Mouse (Mus musculus): ENCODE measurements at regions not wholly inside any gene's neighbourhood (a gene's known extent, or its start where the extent isn't known, plus 50 kb on each side); places are given as distances from the start of the nearest gene placed in this dataset.

DNA sequence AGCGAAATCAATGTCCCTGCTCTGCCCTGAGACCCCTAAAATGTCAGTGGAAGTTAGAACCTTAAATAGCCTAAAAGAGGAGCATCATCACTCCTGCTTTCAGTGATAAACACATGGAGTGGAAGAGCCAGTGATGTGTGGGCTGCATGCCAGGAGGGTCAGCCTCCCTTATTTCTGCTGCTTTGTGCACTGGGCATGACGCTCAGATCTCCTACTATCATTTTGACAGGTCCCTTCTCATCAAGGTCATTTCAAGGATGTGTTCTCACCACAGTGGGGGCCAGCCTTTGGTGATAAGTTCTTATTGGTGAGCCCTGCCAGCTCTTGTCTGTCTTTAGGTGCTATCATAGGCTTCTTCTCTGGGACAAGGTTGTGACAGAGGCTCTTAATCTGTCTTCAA, 215.5 kb upstream of the Dynlrb2 start:
- no peak for DNase-seq

DNA sequence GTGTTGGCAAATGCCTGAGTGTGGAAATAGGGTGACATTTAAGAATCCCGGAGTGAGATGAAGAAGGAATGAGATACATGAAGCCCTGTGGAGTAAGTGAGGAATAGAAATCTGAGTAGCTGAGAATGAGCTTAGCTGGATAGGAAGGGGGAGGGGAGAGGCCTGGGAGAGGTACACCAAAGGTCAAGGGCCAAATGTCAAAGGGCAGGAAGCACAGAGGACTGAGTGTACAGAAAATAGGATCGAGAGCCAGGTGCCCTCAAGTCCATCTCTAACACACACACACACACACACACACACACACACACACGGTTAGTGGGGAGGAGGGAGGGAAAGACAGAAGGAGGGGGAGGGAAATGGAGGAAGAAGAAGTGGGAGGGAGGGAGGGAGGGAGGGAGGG, 220.8 kb upstream of the Dynlrb2 start:
- no peak for DNase-seq

DNA sequence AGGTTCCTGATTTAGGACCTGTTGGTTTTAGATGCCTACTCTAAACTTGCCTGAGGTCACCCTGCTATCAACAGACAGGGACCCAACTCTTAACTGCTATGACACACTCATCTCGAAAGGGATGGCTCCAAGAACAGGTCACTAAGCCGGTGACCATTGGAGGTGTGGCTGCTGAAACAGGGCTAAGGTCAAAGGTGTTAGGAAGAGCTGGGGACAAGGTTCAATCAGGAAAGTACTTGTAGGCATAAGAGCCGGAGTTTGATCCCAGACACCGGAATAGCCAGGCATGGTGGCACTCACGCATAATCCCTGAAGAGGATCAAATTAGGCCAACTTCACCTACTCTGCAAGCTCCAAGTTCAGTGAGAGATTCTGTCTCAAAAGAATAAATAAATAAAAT, 222.4 kb upstream of the Dynlrb2 start:
- DNase-seq: no peak

DNA sequence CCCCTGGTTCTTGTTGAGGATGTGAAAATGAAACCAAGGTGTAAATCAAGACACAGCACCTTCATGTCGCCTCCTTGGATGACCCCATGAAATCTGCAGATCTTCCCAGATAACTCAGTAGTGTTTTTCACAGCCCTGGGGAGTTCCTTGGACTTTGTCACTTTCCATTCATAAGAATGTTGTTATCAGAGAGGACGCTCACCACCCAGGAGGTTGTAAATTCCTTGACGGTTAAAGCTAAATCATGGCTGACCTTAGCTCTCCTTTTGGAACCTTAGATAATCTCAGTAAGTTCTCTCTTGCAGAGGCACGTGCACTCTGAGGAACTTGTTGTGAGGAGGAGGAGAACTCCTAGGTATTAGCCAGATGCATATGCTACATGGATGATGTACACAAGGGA, 229.8 kb upstream of the Dynlrb2 start:
- no peak for DNase-seq

DNA sequence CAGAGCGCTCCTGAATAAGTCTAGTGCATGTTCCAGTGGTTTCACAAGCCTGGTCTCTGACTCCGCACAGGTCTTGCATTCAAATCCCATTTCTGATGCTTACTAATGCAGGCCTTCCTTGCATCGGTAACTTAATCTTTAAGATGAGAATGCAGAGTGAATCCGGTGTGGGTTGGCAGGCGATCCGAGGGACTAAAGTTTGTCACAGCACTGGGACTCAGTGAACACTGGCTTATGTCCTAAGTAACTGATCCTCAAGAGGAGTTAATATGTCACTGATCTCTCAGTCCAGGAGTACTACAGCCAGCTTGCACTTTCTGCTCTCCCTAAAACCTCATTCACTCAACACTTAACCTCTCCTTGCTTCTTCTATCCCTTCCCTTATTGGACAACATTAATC, 233.5 kb upstream of the Dynlrb2 start:
- no peak for DNase-seq

DNA sequence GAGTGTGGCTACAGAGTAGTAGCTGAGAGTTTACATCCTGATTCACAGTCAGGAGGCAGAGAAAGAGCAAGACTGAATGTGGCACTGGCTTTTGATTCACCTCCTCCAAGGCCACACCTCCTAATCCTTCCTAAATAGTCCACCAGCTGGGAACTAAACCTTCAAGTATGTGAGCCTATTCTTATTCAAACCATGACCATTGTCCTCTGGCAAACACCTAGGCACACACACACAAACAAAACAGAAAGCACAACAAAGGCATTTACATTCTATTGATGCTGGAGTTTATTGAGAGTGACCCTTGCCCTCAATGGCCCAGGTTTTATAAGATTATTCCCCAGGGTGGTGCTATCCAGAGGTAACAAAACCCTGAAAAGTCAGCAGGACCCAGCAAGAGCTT, 235.4 kb upstream of the Dynlrb2 start:
- no peak for DNase-seq

DNA sequence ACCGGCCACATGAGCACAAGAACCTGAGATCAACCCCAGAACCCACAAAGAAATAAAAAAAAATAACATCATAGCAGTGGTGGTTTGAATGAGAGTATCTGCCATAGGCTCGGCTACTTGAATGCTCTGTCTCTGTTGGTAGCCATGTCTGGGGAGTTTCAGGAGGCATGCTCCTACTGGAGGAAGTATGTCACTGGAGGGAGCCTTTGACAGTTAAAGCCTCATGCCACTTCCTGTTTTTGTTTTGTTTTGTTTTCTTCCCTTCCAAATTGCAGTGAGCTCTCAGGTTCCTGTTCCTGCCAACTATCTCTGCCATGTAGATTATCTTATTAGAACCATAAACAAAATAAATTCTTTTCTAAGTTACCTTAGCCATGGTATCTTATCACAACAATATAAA, 236.1 kb upstream of the Dynlrb2 start:
- DNase-seq: no peak

DNA sequence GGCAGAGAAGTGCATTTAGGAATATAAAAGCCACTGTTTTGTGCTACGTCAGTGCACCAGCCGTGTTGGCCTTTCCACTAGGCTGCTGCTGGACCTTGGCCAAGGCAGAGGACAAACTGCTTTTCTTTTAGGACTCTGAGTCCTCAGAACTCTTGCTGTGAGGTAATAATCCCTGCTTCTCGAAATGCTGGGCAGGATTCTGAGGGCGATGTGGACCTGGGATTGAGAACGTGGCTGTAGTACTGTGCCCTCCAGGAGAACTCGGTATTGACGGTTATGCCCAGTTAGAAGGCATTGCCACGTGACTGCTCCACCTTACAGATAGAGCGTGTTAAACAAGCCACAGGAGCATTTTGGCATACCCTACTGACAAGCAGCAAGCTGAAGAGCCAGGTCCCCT, 236.6 kb upstream of the Dynlrb2 start:
- no peak for DNase-seq

DNA sequence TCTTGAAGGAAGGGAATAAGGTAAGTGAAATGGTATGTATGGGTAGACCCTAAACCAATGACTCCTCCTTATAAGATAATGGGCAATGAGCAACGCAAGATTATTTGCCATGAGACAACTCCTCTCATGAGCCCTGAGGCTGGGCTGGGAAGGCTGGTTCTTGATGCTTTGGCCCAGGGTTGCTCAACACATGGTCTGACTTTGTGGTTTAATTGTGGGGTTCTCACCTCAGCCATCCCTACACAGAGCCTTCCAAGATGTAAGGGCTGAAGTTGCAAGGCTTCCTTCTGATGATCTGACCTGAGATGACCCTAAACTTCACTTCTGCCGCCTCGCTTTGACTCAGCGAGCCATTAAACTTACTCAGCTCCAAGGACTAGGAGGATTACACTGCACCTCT, 237.8 kb upstream of the Dynlrb2 start:
- no peak for DNase-seq

DNA sequence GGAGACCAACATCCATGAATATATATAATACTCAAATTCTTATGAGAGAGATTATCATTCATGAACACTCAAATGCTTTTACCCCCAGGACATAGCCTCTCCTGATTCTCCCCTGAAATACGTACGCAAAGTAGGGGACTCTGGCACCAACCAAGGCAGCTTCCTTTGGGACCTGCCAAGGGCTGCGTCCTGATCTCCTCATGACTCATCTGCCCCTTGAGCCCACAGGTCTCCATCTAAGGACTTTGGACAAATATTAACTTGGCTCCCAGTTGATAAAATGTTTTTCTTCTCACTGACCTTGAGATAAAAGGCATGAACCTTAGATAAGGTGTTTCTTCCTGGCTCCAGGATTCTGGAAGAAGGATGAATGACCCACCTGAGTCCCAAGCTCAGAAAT, 239.2 kb upstream of the Dynlrb2 start:
- DNase-seq: no peak

DNA sequence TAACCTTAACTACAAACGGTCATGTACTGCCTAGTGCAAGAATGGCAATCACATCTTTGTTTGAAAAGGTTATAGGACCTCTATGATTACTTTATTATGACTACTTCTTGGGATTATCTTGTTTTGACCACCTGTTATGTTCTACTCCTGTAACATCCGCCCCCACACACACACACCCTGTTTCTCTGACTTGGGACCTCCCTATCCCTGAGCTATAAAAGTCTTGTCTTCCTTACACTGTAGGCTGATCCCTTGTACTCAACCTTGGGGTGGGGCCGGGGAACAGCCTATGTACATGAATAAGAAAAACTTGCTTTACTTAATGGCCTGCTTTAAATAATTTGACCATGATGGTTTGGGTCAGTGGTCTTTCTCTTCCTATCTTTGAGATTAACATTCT, 240.7 kb upstream of the Dynlrb2 start:
- DNase-seq: no peak

DNA sequence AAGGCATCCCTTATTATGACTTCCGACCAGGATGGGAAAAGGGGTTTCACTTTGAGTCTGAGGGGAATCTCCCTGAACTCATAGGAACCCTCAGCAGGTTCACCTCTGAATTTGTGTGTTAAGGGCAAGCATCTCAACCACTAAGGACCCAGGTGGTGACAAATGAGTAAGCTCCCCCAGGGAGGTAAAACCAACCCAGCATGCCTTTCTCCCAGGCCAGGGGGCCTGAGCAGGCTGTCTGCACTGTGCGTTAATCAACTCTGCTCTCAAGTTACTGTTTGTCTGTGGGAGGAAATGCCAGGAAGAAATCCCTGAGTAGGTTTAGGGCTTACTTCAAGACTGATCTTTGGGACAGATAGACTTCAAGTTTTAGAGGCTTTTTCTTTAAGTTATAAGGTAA, 243.5 kb upstream of the Dynlrb2 start:
- DNase-seq: no peak

DNA sequence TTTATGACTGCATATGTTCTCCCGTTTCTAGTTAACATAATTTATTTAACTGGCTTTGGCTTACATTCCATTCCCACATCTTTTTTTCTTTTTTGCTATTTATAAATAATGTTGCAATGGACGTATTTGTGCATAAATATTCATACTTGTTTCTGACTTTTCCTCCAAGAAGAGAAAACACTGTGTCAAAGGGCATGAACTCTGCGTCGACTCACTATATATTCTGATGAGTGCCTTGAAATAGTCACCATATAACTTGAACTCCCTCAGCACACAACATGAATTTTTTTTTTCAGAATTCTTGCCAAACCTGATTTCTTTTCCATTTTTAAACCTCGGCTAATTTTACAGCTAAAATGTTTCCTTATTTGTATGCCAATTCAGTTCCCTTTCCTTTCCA, 249.4 kb upstream of the Dynlrb2 start:
- no peak for DNase-seq

DNA sequence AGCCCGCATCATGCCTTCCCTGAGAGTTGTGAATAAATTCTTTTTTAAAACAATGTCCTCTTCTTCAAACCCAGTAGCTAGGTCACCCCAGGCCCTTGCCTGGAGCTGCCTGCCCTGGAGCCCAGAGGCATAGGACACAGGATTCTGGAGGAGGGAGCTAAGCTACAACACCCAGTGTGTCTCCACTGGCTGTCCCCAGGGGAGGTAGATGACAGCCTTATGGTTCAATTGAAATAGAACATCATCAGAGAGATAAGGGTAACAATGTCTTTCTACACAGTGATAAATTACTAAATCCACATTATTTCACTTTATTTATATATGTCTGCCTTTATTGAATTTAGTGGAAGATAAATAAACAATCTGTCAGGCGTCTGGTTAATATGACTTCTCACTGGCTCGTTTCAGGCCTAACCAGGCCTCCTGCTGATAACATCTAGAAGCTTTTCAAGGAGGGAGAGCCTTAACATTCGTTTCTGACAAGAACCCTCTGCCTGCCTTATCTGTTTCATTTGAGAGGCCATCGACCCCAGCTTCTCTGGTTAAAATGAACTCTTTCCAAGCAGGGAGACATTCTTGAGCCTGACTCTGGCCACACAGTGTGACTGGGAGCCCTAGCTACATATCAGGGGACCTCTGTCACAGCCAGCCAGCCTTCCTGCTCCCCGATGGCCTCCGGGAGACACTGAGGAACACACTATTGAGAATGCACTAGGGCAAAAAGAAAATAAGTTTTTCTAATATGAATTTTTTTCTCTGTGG, 252.1 kb upstream of the Dynlrb2 start:
- DNase-seq: no peak

DNA sequence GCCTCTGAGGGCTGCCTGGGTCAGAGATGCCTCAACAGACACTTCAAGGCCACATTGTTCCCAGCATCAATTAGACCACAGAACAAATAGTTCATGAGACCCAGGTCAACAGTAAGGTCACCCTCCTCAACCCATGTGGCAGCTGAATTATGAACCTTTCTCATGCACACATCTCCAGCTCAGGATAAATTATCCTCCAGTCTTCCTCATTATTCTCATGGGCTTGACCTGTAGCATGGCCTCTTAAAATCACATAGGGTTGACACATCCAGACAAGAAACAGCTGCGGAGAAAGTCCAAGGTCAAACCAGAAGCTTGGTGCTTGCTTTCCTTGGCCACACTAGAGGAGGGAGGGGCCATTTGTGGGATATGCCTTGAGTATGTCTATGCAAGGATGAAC, 256.4 kb upstream of the Dynlrb2 start:
- DNase-seq: no peak

DNA sequence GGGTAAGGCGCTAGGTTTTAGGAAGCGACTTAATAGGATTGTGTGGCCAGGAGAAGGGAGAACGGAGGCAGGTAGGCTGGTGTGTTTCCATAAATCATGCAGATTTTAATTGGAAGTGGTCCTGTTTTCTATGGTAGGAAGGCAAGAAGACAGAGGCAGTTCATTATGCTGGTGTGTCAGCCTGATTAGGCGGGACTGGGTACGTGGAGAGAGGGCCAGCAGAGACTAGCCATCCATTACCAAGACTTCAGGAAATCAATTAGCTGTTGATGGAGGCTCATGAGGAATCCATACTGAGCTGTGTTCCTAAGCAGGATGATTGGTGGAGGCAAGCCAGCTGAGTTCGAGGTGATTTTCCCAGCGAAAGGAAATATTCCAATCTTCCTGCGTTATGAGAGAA, 261.3 kb upstream of the Dynlrb2 start:
- no peak for DNase-seq

DNA sequence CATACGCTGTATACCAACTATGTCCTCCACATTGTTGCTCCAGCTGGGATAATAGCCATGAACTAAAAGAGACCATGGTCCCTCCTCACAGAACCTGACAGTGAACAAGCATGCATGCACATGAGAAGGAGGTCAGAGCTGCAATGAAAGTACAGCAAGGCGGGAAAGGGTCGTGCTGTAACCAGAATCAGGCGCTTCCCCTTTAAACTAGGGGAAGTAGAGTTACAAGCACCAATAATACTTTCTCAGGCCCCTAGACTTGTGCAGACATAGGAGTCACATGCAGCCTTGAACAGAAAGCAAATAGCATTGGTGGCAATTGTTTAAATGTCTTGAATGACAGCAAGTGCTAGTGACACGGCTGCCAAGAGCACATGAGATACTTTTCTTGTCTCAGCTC, 261.8 kb upstream of the Dynlrb2 start:
- no peak for DNase-seq

DNA sequence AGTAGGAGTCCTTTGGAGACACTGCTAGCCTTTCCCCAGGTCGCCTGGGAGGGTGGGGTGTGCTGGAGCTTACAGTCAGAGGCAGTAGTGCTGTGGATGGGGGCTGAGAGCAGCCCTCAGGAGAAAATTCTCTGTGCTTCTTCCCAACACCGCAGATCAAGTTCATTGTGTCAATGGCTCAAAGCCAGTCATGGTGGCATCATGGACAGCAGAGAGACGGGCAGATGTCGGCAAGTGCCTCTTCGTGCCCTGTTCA, 262.9 kb upstream of the Dynlrb2 start:
- no peak for DNase-seq

DNA sequence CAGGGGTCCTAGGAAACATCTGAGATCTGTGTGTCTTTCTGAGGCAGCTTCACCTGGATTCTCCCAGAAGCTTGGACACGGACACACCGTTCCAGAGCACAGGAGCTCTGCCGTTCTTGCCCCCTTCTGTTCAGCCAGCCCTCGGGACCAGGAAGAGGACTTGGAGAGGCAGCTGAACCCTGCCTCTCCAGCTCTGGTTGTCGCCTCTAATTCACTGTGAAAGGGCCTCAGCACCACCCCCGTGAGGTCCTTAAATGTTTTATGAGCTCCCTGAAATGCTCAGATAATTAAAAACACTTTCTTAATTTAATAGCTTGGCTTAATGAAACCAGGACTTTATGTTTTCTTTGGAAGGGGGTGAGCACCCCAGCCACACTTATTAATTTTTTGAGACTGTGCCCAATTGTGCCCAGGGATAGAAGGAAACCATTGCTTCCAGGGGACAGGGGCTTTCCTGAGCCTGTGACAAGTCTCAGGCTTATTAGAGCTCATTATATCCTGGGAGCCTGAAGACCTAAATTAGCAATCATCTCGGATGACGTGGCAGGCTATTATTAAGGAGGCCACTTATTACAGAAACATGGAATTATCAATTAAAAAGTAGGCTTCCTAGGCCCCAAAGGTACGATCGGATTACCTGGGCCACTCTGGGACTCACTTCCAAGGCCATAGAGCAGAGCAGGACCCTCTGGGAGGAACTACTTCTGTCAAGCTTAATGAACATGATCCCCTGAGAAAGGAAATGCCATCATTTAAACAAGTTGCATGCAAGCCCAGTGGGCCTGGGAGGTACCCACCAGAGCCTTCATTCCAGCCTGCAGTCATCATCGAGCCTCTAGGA, 263.4 kb upstream of the Dynlrb2 start:
- DNase-seq: no peak

DNA sequence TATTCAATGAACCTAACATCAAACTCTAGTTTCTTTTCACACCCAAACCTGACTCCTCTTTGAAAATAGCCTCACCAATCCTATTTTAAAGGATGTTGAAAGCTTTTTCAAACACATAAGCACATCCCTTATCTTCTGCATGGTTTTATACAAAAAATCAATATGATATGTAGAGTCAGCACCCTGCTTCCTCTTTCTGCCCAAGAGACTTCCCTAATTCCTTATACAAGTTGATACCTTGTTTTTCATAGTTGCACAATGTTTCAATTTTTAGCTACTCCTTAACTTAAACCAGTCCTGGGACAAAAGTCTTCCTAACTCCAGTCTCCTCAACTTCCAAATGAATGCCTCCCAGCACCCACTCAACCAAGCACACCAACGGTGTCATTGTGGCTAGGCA, 266.1 kb upstream of the Dynlrb2 start:
- DNase-seq: no peak

DNA sequence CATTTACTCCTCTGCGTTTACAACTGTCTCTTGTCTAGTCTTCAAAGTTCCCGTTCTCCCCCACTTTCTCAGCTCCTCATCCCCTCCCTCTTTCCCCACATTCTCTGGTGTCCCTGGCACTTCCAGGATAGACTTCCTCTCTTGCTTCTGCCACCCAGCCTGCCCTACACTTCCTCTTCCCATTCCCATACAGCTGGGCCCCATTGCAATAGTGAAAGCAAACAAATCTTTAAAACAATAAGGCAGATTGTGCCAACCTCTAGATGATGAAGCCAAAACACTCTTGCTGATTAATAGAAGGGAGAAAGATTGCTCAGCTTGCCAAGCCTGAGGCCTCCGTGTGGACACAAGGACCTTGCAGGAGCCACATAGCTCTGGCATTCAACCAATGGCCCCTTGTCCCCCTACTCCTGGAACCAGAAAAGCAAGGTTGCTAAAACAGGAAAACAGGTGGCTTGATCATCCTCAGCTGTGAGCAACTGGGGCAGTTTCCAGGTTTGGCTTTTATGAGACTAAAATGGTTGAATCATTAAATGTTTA, 267.1 kb upstream of the Dynlrb2 start:
- DNase-seq: no peak

DNA sequence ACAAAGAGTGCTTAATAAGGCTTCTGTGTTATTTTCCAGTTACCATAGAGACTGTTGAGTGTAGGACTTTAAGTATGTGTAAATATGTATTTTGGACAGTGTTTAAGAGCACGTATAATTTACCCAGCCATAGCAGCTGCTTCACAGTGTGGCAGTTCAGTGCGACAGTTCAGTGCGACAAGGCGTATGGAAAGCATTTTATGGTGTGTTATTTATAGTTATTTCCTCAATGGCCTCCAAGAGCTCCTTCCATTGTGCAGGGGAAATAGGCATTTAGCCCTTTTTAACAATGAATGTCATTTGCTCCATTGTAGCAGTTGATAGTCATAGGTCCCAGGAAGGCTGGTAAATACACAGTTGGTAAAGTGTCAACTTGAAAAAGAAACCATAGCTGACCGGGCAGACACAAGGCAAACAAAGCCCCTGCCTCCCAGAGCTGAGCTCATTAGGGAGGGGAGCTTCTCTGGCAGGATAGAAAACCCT, 275.1 kb upstream of the Dynlrb2 start:
- no peak for DNase-seq

DNA sequence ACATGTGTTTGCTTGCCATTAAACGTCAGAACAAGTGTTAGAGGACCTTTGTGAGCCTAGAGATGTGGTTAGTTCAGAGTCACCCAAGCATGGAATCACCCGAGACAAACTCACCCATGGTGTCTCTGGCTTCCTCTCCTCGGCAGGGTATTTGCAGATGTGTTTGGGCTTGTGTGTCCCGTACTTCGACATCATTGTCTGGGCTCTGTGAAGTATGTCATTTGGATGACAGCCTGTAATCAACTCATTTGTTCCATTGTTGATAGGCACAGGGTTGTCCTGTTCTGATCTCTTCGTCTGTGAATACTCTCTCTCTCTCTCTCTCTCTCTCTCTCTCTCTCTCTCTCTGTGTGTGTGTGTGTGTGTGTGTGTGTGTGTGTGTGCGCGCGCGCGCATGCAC, 277.8 kb upstream of the Dynlrb2 start:
- DNase-seq: no peak

DNA sequence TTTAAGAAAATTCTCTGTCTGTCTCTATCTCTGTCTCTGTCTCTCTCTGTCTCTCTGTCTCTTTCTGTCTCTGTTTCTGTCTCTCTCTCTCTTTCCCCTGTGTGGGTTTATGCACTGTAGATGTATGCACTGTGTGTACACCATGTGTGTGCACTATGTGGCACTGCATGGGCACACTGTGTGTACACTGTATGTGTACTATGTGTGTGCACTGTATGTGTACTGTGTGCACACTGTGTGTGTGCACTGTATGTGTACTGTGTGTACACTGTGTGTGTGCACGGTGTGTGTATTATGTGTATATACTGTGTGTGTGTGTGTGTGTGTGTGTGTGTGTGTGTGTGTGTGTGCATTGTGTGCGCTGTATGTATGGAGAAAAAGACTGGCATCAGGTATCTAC, 281.5 kb upstream of the Dynlrb2 start:
- no peak for DNase-seq

DNA sequence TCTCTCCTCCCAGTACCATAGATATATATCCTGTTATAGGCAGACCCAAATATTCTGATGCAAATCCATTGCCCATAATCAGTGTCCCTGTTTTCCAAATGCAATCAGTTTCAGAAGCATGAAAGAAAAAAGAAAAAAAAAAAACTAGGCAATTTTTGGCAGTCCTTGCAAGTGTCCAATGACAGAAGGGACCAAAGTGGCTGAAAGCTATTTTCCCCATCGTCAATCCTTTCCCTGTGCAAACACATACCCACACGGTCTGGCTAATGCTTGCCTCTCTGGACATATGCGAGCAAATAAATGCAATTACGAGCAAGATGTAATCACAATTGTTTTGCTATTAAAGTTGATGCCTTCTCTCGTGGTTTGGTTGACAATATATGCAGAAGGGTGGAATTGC, 288.9 kb upstream of the Dynlrb2 start:
- DNase-seq: no peak

Measured in thymus, postnatal 14 days (tissue).